Mouse (Mus musculus): ENCODE results near the gene Pank3.
A peak's percentile ranks its signal among the peaks of the same experiment; 100 is the strongest.

Pank3 gene

DNA sequence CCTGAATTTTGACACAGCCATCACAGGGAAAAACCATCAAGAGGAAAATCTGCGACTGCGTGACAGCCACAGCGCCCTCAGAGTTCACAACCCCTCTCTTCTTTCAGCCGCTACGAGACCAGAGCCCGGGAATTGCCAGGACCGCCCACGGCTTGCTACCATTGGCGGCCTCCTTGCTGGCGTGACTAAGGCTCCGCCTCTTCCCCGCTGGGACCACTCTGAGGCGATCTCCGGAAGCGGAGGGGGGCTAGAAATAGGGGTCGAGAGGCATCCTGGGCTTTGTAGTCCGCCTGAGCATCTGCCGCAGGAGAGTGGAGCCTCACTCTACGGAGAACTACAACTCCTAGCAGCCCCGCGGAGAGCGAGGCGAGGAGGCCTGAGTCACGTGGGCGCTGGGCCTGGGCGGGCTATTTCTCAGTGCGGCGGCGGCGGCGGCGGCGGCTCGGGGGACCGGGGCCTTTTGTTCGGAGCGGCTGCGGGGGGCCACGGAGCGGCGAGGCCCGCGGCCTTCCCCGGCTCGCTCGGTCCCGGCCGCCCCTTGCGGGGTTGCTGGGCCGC lies at the start of gene Pank3:
Pank3 (plus strand) TSS at position 297 of the 558 bp plus-strand sequence.
- DNase-seq (ENCODE audit: low spot score in 2 of 2): peak; percentile 88 to 95

GRCm38 (mm10) chr11:35723876-35724275 lies 45.4 kb upstream of the Pank3 start:
- DNase-seq (ENCODE audit: low spot score in 2 of 2): no peak

GRCm38 (mm10) chr11:35726341-35726846 lies 42.9 kb upstream of the Pank3 start:
- DNase-seq (ENCODE audit: low spot score in 2 of 2): no peak

DNA sequence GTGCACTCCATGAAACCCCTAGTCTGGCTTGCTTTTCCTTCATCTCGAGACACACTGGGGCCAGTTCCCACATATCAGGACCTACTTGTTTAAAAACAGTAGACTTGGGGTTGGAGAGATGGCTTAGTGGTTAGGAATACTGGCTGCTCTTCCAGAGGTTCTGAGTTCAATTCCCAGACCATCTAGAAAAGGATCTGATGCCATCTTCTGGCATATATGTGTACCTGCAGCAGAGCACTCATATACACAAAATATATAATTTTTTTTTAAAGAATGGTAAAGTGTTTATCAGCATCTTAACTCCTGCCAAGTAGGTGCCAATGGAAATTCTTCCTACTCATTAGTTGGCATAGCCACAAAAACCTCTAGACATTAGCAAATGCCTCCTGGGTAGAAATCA lies 41.1 kb upstream of the Pank3 start:
- DNase-seq (ENCODE audit: low spot score in 2 of 2): no peak

GRCm38 (mm10) chr11:35729186-35729585 lies 40.1 kb upstream of the Pank3 start:
- DNase-seq (ENCODE audit: low spot score in 2 of 2): no peak

- DNase-seq (ENCODE audit: low spot score in 2 of 2): no peak
These were observed 36.9 kb upstream of the Pank3 start for GRCm38 (mm10) chr11:35732366-35732765.

DNA sequence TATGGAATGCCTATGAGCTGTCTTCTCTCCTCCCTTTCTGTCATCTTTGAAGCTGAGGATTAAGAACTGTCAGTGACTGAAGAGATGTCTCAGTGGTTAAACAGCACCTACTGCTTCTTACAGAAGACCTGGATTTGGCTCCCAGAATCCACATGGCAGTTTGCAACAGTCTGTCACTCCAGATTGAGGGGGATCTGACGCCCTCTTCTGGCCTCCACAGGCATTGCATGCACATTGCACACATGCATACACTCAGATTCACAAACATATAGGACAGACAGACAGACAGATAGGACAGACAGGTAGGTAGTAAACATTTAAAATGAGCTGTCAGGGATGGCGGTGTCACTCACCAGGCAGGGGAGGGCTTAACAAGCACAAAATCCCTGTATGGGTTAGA lies 32.5 kb upstream of the Pank3 start:
- DNase-seq (ENCODE audit: low spot score in 2 of 2): no peak

DNA sequence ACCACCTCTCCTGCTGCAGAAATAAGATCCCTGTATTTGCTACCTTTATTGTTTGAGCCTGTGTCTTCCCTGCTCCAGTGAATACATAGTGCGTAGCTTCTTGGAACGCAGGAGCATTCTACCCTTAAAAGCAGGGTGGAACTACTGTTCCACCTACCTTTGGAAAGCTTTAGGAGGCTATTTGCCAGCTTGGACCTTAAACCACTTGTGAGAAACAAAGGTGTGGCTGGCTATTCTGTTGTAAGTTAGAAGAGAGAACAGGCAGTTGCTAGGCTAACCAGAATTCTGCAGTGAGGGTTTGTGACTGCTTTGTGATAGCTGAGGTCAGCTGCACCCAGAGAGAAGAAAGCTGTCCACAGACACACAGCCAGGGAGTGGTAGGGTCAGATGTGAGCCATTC lies 32.0 kb upstream of the Pank3 start:
- DNase-seq (ENCODE audit: low spot score in 2 of 2): no peak

DNA sequence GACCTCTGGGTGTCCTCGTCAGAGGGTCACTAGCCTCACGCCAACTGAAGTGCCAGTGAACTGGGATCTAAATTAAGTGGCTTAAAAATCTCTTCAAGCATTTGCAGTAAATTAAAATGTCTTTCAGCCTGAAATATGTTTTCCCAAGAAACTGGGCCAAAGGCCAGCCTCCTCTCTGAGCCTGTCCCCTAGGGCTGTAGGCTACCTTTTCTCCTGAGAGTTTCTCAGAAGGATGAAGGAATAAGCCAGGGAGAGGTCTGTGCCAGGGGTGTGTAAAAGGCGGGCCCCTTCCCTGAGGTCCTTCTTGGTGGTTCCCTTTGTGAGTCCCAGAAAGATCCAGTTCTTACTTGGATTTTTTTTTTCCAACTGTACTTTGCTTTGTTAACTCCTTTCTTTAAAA lies 31.2 kb upstream of the Pank3 start:
- DNase-seq (ENCODE audit: low spot score in 2 of 2): no peak

GRCm38 (mm10) chr11:35743586-35743985 lies 25.7 kb upstream of the Pank3 start:
- peak in 1 of 2 experiments; percentile 9 for DNase-seq (ENCODE audit: low spot score in 2 of 2)

GRCm38 (mm10) chr11:35744571-35744970 lies 24.7 kb upstream of the Pank3 start:
- DNase-seq (ENCODE audit: low spot score in 2 of 2): no peak

- no peak for DNase-seq (ENCODE audit: low spot score in 2 of 2)
These were observed 18.7 kb upstream of the Pank3 start for GRCm38 (mm10) chr11:35750578-35750977.

DNA sequence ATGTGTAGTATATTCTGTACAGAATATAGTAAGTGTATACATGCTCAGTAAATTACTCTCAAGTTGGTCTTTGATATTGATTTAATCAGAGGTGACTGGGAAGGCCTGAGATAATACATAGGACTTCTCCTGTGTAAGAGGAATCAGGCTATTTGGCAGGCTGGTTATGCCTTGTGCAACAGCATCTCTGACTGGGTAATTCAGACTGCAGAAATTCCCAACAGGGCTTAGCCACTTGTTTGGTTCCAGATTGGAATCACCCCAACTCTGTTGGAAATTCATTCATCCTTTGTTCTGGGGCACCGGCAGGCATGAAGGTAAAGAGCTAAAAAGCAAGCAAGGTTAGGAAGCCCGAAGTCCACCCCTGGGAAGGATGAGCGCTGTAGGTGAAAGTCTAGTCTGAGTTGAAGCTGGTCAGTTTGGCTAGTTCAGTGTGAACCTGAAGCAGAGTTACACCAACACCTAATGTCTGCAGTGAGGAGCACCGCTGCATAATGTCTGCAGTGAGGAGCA lies 14.3 kb upstream of the Pank3 start:
- DNase-seq (ENCODE audit: low spot score in 2 of 2): no peak

DNA sequence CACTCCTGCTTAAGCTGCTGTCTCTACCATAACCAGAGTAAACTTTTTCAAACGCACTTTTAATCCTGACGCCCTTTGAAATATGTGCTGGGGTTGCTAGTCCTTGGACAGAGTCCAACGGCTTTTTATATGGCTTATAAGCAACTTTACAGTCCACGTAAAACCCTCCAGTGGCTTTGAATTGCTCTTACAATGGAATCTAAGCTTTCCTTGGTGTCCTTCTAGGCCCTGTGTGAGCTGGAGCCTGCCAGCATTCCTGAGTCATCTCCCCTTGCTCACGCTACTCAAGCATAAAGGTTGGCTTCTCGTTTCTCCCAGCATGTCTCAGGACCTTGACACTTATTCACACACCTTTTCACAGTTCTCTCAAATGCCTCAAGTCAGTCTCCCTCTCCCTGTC lies 13.7 kb upstream of the Pank3 start:
- no peak for DNase-seq (ENCODE audit: low spot score in 2 of 2)

DNA sequence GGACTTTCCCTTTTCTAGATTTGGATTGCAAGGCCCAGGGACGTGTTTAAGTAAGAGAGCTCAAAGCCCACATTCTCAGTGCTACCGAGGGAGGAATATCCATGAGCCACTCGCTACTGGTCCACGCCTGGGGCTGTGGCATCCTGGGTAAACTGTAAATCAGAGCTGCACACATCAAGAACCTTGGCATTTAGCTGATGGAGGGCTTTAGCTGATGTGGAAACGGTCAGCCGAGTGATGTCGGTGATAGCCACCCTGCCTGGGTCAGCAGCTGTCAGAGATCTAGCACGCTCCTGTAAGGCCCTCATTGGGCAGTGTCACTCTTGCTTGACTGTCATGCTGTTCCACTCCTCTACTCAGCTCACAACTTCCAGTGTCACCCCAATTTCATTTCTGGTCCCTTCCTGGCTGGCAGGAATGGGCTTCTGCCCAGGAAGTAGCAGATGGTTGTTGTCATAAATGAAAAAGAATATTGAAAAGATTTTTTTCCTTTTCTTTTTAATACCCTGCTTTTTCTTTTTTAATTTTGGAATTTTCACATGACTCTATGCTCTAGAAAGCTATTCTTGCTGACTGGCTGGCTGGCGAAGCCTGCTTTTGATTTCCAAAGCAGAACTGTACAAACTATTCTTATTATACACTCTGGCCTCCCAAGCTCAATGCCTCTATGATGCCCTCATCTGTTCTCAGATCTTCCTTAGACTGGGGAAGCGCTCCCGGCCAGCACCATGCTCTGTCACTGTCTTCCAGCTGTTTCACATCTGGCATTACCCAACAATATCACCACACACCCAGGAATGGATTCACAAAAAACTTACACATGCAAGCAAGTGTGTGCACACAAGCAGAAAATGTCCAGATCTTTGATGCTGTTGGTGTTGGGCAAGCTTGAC lies 12.6 kb upstream of the Pank3 start:
- DNase-seq (ENCODE audit: low spot score in 2 of 2): no peak

- DNase-seq (ENCODE audit: low spot score in 2 of 2): no peak
These were observed 9.2 kb upstream of the Pank3 start for GRCm38 (mm10) chr11:35760001-35760626.

DNA sequence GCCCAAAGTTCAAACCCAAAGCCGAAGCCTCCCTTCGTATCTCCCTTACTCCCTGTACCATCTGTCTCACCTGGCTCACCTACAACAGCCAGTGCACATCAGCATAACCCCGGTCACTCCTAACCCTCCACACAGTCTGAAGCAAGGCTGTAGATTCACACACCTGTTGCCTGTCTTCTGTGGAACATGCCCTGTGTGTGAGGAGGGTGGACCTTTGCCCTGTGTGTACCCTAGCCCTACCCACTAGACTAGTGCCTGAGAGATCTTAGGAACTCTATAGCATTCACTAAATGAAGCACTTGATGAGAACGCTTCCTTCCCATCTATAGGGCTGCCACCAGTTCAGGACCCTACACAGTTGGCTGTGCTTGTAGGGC lies 8.7 kb upstream of the Pank3 start:
- no peak for DNase-seq (ENCODE audit: low spot score in 2 of 2)

DNA sequence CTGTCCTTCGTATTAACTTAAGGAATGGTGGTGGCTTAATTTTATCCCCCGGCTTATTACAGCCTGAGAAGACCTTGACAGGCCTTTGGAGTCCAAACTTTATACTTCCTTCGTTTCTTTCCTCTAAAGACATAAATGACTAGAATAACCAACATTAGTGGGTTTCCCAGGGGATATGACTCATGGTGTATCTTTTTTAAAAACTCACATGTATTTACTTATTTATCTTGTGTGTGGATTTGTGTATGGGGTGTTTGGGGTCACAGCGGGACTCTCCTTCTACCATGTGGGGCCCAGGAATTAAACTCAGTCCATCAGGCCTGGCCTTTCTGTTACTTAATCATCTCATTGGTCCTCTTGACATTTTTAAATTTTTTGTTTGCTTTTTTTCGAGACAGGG lies 2.4 kb upstream of the Pank3 start:
- no peak for DNase-seq (ENCODE audit: low spot score in 2 of 2)

DNA sequence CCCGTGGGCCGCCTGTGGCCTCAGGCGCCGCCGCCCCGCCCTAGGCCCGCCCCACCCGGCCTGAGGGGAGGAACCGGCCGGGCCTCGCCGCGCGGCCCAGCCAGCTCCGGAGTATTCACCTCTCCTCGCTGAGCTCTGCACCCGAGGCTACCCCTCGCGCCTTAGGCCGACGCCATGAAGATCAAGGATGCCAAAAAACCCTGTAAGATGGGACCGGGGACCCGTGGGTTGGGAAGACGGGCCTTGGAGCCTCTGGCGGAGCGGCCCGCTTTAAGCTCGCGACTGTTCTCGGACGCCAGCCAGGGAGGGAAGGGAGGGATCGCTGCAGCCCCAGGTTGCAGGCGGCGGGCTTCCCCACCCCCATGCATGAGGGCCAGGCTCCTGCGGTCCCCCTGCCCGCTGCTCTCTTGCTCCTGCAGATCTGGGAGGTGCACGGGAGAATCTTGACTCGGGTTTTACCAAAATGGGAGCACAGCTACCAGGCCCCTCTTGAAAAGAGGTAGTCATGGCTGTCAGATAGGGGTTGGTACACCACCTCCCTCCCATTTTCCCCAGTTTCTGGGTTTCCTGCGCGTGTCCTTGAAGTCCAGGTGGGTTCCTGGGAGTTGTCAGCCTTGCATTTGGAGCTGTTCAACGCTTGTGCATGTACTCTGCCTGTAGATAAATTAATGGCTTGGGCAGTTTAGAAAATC lies 608 bp downstream of the Pank3 start:
- DNase-seq (ENCODE audit: low spot score in 2 of 2): peak; percentile 43 to 75

DNA sequence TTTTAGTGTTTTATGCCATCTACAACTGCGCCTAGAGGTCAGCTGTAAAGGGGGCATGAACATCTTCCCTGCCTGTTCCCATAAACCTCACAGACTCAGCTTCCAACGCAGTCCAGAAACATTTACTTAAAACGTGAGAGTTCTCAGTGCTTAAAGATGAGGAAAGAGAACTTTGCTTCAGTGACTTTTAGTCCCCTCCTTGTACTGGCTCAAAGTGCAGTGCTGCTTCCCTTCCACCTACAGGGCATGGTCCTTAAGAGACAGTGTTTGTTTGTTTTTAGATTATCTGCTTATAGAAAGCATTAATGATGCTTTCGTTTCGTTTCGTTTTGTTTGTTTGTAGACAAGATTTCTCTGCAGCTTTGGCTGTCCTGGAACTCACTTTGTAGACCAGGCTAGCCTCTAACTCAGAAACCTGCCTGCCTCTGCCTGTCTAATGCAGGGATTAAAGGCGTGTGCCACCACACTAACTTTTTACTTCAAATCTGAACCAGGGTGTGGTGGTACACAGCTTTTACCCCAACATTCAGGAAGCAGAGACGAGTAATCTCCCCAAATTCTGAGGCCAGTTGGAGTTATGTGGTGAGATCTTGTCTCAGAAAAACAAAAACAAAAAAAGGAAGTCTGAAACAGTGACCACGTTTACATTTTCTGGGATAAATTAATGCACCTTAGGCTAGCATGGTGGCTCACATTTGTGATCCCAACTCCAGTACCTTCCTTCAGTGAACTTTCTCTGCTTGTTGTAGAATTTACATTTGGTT lies 1.6 kb downstream of the Pank3 start:
- no peak for DNase-seq (ENCODE audit: low spot score in 2 of 2)

DNA sequence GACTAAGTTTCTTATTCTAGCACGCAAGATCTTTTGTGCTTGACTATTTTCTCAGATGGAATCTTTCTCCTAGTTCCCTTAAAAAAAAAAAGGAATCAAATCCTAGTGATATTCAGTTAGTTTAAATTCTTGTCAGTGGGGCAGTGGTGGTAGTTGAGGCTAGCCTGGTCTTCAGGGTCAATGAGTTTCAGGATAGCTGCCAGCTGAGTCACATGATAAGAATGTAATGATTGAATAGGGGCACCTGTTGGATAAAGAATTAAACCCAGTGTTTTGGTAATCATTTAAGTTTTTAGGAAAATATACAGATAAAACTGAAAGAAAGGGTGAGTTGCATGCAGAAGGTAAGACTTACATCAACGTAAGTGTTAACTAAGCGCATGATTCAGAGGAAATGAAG lies 6.3 kb downstream of the Pank3 start:
- DNase-seq (ENCODE audit: low spot score in 2 of 2): no peak
